ENCODE assay signal across 8 mouse cellular contexts in genomic region chr1:106036861-106037599, GRCm38 (mm10). TPM values are rescaled to one million over a fixed set of nuclear protein-coding genes. Genes with fewer than 3 reads are reported as not detected.
DNase-seq lines count a peak whose midpoint lies in the region; ATAC-seq and TF ChIP-seq lines count a peak whose summit lies in the region.

No protein-coding gene starts in this region.

- ATAC-seq in liver, embryonic 12.5 days = no peak
- ATAC-seq in megakaryocyte, adult 5-6 weeks (ENCODE audit: poor library complexity, severe bottlenecking) = peak; percentile 61

- H3K36me3 ChIP-seq in liver, embryonic 12.5 days = peaks cover 32% of the 10 kb centered on the region

- peak; percentile 98 for TF ChIP-seq CTCF in gastrocnemius, adult 2 months (IDR thresholded peaks at IDR 0.05)
- TF ChIP-seq CTCF in left cerebral cortex, adult 2 months (IDR thresholded peaks at IDR 0.05) = peak; percentile 94

- no peaks in the 10 kb centered on the region for H3K4me1 ChIP-seq in liver, embryonic 12.5 days

- DNase-seq in liver = peak; percentile 69
- peak; percentile 73 to 86 for DNase-seq in cerebellum, postnatal 36 days
- DNase-seq in gastrocnemius, adult 2 months = peak; percentile 73
- DNase-seq in induced T-regulatory cell, adult 2 months (ENCODE audit: low read depth) = peak; percentile 78
- DNase-seq in left cerebral cortex, adult 2 months (ENCODE audit: extremely low spot score in 1 of 2, low spot score in 2 of 2) = peak; percentile 65 to 76
- DNase-seq in right cerebral cortex, postnatal 14 days = peak; percentile 72

- no peak overlapping the region for H3K4me3 ChIP-seq in liver, embryonic 12.5 days
- H3K4me3 ChIP-seq in gastrocnemius, adult 2 months = no peak overlapping the region
- H3K4me3 ChIP-seq in left cerebral cortex, adult 2 months = no peak overlapping the region

- H3K9me3 ChIP-seq in liver, embryonic 12.5 days (replicated peaks) = no peaks in the 10 kb centered on the region

- H3K27ac ChIP-seq in liver, embryonic 12.5 days = no peak overlapping the region
- no peak overlapping the region for H3K27ac ChIP-seq in gastrocnemius, adult 2 months
- no peak overlapping the region for H3K27ac ChIP-seq in left cerebral cortex, adult 2 months

- no peak overlapping the region for H3K9ac ChIP-seq in liver, embryonic 12.5 days

- no peak overlapping the region for H3K4me2 ChIP-seq in liver, embryonic 12.5 days

- 64% methylated on average over 19 of the region's 19 CpGs for WGBS in liver, embryonic 12.5 days (ENCODE audit: insufficient replicate concordance)

- no peaks in the 10 kb centered on the region for H3K27me3 ChIP-seq in liver, embryonic 12.5 days (replicated peaks)

- intact Hi-C loops in gastrocnemius, adult 2 months (cut with DNase I) = loop anchor here (1.0 kb wide), 1 partner anchor 146 kb away; no protein-coding TSS in a partner anchor
- intact Hi-C loops in left cerebral cortex, adult 2 months (cut with DNase I) = loop anchor here (1.0 to 5.0 kb wide), 2 partner anchors 146 to 375 kb away; partner anchors contain the start of genes Pign and Relch

RNA-seq across cellular contexts. Expression of gene Zcchc2, which starts 46.8 kb away (rescaled TPM):
- 1.7 and 1.9 TPM in 2 replicates for polyA plus RNA-seq in liver, embryonic 12.5 days (2016; fragmentation: Nextera tagmentation; extraction: Ambion mirVana)
- total RNA-seq in gastrocnemius, adult 2 months (2021) = 10 to 100 TPM in 1 of 2 experiments, 1 to 10 TPM in 1; 6.1 to 11.4 TPM
- 10 to 100 TPM; 23.2 to 26.4 TPM for total RNA-seq in left cerebral cortex, adult 2 months (2021)
- total RNA-seq in megakaryocyte, adult 5-6 weeks (2015) = 24.7 and 25.8 TPM in 2 replicates
- total RNA-seq in megakaryocyte, adult 5-6 weeks (2017) = 19.1 TPM in 2 replicates
